Mouse (Mus musculus) adrenal gland, adult 8-10 months (tissue): Measurements from ENCODE around the gene Hadh. TPM values are rescaled to one million over a fixed set of nuclear protein-coding genes. Genes with fewer than 3 reads are reported as not detected.

ENCODE experiments used
- DNase-seq: peaks from one replicate; pipeline ENCODE4 v3.0.0; 2022
- total RNA-seq, 4 experiments: library from RNA; stranded (reverse); gene quantifications; 2 replicates each; pipeline ENCODE4 v1.2.4; 2022

Hadh gene
- total RNA-seq, 4 experiments from 2014 or later = 375 to 489 (median 428) TPM

DNA sequence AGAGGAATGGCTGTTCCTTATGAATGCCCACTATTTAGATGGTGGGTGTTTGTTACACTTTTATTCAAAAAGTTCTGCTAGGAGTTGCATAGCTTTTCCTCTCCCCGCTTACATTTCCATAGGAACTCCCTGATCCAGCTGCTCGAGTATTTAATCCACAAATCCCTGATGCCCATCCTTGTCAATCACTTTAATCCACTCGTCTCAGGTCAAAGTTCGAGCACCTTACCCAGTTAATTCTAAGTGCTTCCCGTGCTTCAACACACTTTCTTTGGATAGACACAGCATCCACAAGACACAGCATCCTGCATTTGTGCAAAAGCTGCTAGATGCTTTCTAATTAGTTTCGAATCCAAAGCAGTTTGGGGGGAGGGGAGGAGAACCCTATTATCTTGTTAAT is 1.5 kb downstream of the Hadh start:
- DNase-seq = no peak

DNA sequence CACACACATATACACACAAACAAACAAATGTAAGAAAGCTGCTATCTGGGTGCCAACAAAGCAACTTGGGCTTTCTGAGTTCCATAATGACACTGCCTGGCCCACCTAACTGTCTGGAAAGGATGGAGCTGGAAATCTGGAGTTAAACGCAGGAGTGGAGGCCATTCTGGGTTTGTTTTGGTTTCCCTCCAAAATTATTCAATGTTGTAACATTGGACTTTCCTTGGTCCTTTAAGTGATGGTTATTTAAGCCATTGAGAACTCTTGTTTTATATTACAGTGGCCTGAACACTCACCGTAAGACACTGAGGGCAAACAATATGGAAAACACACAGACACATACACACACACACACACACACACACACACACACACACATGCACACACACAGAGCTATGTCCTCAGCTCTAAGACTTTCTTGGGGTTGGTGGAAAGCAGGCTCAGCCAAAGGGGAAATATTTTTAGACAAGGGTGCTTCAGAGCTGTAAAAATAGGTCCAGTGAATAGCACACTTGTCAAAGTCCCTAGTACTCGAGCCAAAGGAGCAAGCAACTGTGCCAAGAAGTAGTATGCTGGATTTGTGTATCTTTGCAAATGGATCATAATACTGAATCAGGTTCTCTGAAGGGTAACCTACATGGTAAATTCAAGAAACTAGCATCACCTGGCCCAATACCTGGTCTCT is 5.4 kb downstream of the Hadh start:
- DNase-seq = no peak

GRCm38 (mm10) chr3:131265516-131265915 is 6.4 kb downstream of the Hadh start:
- no peak for DNase-seq

GRCm38 (mm10) chr3:131263766-131264486 is 8.0 kb downstream of the Hadh start:
- DNase-seq = no peak

DNA sequence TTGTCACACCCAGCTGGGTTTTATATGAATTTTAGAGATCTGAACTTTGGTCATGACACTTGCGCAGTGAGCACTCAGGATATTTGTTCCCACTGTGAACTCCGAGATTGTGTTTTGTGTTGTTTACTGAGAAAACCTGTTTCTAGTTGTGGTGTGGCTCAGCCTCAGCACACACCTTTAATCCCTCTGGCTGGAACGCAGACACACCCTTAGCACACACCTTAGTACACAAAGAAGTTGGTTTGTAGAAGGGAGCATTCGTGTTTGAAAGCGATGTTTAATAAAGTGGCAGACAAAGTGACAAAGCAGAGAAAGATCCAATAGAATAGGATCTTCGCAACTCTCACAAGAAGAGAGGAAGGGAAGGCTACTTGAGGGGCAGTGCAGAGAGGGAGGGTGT is 11.5 kb downstream of the Hadh start:
- DNase-seq = no peak

DNA sequence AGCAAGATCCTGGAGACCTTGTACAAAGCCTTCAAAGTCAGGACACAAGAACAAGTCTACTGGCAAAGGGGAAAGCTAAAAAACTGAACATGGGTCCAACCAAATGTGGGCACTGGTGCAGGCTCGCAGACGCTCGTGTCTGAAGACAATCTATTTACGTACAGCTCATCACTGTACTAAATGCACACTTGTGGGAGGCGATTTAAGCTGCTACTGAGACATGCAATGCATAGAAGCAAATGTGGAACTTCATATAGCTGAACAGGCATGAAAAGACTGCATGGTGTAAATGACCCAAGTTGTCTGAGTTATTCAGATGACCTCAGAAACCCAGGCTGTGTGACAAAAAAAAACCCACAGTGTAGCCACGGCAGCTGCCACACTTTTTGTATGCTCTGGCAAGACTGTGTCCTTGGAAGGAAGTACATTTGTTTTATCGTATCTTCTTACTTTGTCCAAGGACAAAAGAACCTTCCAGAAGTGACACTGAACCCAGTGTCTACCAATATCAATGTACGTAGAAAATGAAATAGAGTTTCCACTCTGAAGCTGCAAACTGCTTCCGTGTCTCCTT is 12.4 kb downstream of the Hadh start:
- DNase-seq = no peak

GRCm38 (mm10) chr3:131258921-131259320 is 13.0 kb downstream of the Hadh start:
- DNase-seq = no peak

- no peak for DNase-seq
These were observed 16.4 kb downstream of the Hadh start for GRCm38 (mm10) chr3:131255399-131255981.

DNA sequence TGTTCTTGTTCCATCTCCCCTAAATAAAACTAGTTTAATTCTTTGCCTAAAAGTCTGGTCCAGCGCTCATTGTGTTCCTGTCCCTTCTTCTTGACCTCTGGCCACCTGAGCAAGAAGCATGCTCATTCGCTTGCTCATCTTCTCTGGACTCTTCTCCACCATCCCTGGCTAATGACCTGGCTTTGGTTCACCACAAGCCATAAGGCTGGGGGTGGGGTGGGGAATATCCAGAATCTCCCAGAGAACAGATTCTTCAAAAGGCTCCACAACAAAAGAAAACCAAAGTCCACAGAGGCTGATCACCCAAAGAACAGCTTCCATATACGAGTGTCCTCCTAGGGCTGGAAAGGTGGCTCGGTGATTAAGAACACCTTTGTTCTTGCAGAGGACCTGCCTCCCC is 16.9 kb downstream of the Hadh start:
- no peak for DNase-seq

GRCm38 (mm10) chr3:131251601-131252000 is 20.3 kb downstream of the Hadh start:
- no peak for DNase-seq

GRCm38 (mm10) chr3:131250978-131251377 is 20.9 kb downstream of the Hadh start:
- DNase-seq = no peak

- no peak for DNase-seq
These were observed 21.6 kb downstream of the Hadh start for GRCm38 (mm10) chr3:131250283-131250682.

- DNase-seq = no peak
These were observed 23.5 kb downstream of the Hadh start for GRCm38 (mm10) chr3:131248444-131248843.

DNA sequence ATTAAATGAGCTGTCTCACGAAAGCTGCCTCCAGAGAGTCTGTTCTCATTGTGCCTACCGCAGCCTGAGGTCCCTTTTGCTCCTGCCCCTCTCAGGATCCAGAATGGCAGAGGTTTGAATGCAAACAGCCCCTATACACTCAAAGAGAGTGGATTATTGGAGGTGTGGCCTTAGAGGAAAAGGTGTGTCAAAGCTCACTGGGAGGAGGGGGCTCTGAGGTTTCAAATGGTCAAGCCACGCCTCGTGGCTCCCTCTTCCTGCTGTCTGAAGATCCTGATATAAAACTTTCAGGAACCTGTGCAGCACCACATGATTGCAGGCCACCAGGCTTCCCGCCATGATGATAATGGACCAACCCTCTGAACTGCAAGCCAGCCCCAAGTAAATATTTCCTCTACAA is 24.1 kb downstream of the Hadh start:
- DNase-seq = no peak

- DNase-seq = no peak
These were observed 24.5 kb downstream of the Hadh start for GRCm38 (mm10) chr3:131247447-131247846.

DNA sequence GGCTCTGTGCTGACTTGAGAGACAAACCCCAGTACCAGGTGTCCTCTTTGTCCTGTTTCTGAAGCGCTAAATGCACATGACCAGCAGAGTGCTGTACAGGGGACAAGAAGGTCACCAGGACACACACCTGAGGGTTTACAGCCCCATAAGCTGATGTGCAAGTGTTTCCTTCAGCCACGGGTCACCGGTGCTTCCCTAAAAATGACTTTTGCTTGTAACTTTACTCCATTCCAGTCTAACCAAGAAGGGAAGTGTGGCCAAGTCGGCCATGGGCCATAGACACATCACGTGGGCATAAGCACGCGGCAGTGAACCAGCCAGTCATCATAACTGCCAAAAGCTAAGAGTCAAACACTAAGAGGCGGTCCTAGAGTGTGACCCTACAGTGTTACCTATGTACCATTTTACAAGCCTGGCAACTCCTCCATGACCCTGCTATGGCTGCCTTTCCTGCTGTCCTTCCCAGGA is 25.3 kb downstream of the Hadh start:
- DNase-seq = peak; percentile 46

DNA sequence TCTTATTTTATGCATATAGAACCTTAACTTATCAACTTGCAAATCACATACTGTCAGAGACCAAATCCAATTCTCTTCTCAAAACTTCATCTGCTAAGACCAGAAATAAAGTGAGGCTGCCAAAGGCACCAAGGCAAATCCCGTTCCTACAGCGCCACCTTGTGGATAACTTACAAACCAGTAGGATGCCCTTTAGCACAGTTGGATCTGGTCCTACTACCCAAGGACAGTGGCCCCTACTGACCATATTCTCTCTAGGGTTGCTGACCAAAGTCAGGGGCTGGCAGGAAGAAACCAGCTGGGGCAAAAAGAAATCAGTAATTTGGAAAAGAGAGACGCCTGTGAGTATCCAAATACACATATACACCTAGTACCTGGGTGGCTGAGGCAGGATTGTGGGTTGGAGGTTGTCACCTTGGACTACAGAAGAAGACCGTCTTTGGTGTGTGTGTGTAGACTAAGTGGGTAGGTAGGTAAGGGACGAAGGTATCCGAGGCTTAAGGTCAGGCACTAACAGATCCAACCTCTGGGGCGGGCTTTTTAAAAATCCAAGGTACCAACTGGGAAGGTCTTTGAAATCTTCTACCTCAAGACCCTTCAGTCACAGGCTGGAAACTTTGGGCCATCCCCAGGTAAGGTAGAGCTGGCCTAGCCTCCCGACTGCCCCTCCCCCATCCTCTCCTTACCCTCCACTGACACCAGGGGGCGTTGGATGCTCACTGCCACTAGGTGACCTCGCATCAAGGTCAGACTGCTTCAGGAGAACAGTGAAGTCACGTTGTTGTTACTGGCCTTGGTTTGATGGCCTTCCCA is 25.9 kb downstream of the Hadh start:
- peak; percentile 78 for DNase-seq

DNA sequence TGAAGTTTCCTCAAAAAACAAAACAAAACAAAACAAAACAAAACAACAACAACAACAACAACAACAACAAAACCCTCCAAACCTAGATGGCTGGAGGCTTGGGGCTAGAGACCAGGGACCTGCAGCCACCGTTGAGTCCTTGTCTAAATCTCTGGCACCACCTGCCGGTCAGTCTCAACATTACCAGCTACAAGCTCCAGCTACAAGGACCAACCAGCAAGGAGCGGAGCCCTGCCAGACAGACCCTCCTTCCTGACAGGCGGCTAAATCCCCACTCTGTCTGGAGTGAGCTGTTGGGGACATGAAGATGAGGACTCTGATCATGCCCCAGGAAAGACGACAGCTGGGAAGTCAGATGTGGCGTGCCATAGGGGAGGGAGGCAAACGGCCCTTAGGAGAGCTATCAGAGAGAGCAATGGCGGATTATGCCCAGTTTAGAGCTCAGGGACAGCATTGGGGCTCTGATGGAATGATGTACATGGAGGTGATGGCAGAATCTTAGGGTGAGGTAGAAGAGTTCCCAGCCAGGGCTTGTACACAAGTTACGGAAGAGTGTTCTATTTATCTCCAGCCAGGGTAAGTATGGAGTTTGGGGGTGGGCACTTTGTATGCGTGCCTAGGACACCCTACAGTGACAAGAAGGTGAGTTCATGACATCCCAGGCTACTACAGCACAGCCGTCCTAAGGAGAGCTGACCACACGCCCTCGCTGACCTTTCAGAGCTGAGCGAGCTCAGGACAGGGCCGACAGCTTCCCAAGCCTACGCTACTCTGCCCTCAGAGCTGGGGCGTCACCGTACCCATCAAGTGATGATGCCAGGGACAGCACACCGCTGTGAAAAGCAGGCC is 33.9 kb downstream of the Hadh start:
- DNase-seq = peak; percentile 34

DNA sequence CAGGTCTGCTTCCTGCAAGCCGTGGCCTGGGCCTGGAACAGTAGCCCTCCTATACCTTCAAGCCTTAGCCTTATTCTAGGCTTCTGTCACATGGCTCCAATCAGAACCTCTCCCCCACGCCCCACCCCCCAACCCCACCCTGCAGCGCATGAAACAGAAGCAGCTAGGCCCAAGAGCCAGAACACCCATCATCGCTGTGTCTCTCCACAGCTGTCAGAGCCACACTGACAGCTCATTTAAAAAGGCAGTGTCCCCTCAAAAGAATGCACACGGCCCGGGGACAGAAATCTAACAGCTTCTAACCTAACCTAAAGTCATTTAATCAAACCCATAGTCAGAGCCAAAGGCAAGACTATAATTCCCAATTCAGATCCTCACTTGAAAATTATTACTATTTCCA is 34.8 kb downstream of the Hadh start:
- no peak for DNase-seq

DNA sequence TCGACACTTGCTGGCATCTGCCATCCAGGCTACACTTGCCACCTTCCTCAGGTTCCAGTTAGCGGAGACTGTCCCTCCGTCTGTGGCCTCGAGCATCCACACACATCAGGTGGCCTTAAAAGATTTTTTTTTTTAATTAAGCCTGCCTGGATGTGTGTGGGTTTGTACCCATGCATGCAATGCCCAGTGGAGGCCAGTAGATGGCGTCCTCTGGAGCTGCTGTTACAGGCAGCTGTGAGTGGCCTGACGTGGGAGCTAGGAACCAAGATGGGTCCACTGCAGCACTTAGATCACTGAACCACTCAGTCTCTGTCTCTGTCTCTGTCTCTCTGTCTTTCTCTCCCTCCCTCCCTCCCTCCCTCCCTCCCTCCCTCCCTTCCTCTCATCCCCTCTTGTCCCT is 43.8 kb downstream of the Hadh start:
- no peak for DNase-seq

- DNase-seq = no peak
These were observed 53.1 kb downstream of the Hadh start for GRCm38 (mm10) chr3:131218636-131219390.
